Mouse (Mus musculus) C2C12 (cell line): ENCODE data around the gene Ccdc62. TPM values are rescaled to one million over a fixed set of nuclear protein-coding genes. Genes with fewer than 3 reads are reported as not detected.

Source experiments
- H3K27me3 ChIP-seq: one replicate; pipeline ENCODE4 v1.6.1; 2011; ENCODE audit not compliant: control insufficient read depth, insufficient read depth, insufficient read length
- H3K36me3 ChIP-seq: one replicate; pipeline ENCODE4 v1.6.1; 2011; ENCODE audit not compliant: control insufficient read depth, insufficient read depth
- H3K4me3 ChIP-seq: one replicate; pipeline ENCODE4 v1.5.1; 2011; ENCODE audit warnings: mild to moderate bottlenecking, control low read depth; ENCODE audit not compliant: poor library complexity, insufficient read depth, severe bottlenecking
- H3K79me2 ChIP-seq: one replicate; pipeline ENCODE4 v1.6.1; 2011; ENCODE audit not compliant: control insufficient read depth, insufficient read depth
- H3K79me3 ChIP-seq: one replicate; pipeline ENCODE4 v1.6.1; 2011; ENCODE audit warnings: low read depth, control low read depth
- H3ac ChIP-seq: one replicate; pipeline ENCODE3; 2011; ENCODE audit warnings: low read depth; ENCODE audit not compliant: control insufficient read depth, insufficient read length
- CEBPB ChIP-seq: IDR thresholded peaks from one replicate; pipeline ENCODE4 v1.6.1; 2011; ENCODE audit warnings: low read depth, mild to moderate bottlenecking, control low read depth, moderate library complexity
- CTCF ChIP-seq: IDR thresholded peaks from one replicate; pipeline ENCODE4 v1.5.1; 2011; ENCODE audit not compliant: control insufficient read depth, insufficient read depth, insufficient read length
- FOSL1 ChIP-seq: IDR thresholded peaks from one replicate; pipeline ENCODE4 v1.8.0; 2011; ENCODE audit warnings: mild to moderate bottlenecking, low read length; ENCODE audit not compliant: poor library complexity, insufficient read depth, severe bottlenecking
- MAX ChIP-seq: IDR thresholded peaks from one replicate; pipeline ENCODE4 v1.6.1; 2011; ENCODE audit warnings: mild to moderate bottlenecking, control low read depth
- MYOD1 ChIP-seq: IDR thresholded peaks from one replicate; pipeline ENCODE4 v1.6.1; 2011; ENCODE audit warnings: low read depth; ENCODE audit not compliant: control insufficient read depth, insufficient read length
- MYOG ChIP-seq: IDR thresholded peaks from one replicate; pipeline ENCODE4 v1.6.1; 2011; ENCODE audit not compliant: control insufficient read depth, insufficient read length; ENCODE audit errors: extremely low read depth
- USF1 ChIP-seq: IDR thresholded peaks from one replicate; pipeline ENCODE4 v1.6.1; 2011; ENCODE audit warnings: low read depth, mild to moderate bottlenecking, control low read depth, moderate library complexity
- microRNA-seq: library from miRNA; unstranded; fragments of <30 nt; microRNA quantifications from one replicate; pipeline ENCODE4, GENCODE M21; 2019; ENCODE audit warnings: borderline microRNAs expressed
- polyA plus RNA-seq: library from polyadenylated mRNA; unstranded; fragments of >200 nt; fragmentation: generic; extraction: Trizol; gene quantifications from one replicate; pipeline ENCODE4 v1.2.1, GENCODE M21; 2012; ENCODE audit warnings: missing spikeins

The Ccdc62 gene
- polyA plus RNA-seq, 1 experiment = 2.5 TPM

DNA sequence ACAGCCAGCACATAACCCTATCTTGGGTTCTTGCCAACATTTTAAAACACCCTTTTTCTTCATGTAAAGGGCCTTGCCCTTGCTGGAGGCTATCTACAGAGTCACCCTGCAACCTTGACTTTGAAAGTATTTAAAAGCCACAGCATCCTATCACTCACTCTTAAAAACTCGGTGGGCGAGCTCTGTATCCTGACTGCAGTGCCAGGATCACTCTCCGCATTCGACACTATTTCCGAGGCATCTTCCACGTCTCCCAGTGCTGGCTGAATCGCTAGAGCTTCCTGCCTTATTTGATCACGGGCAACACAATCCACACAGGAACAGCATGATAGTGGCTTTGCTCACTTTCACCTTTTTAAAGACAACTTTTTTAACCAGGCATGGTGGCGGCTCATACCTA is 87.5 kb downstream of the Ccdc62 start:
- H3K4me3 ChIP-seq = no peak overlapping the region
- no peak for TF ChIP-seq MYOG
- TF ChIP-seq CTCF = no peak
- TF ChIP-seq CEBPB = no peak
- no peak for TF ChIP-seq USF1
- TF ChIP-seq FOSL1 = no peak
- no peak for TF ChIP-seq MAX
- no peak for TF ChIP-seq MYOD1
- H3K36me3 ChIP-seq = peaks cover 35% of the 10 kb centered on the region
- H3ac ChIP-seq = no peak overlapping the region
- H3K79me3 ChIP-seq = peaks cover 98% of the 10 kb centered on the region
- peaks cover 100% of the 10 kb centered on the region for H3K79me2 ChIP-seq
- H3K27me3 ChIP-seq = no peaks in the 10 kb centered on the region

DNA sequence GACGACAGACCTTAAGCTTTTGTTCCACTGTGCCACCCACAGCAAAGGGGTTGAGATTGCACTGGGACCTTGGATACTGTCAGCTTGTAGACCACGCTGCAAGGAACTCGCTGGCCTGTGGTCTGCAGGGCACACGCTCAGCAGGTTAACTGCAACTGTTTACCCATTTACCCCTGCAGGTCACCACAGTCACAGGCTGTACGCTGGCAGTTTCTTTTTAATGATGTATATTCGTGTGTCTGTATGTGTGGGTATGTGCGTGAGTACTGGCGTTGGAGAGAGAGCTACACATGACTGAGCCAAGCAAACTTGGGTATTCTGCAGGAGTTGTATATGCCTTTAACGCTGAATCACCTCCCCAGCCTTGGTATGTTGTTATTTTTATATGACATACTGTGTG is 88.2 kb downstream of the Ccdc62 start:
- peaks cover 98% of the 10 kb centered on the region for H3K79me3 ChIP-seq
- no peaks in the 10 kb centered on the region for H3K27me3 ChIP-seq
- TF ChIP-seq CEBPB (no peak), MAX (no peak), USF1 (no peak), FOSL1 (no peak), MYOG (no peak), CTCF (no peak), MYOD1 (no peak)
- no peak overlapping the region for H3ac ChIP-seq
- H3K36me3 ChIP-seq = peaks cover 37% of the 10 kb centered on the region
- no peak overlapping the region for H3K4me3 ChIP-seq
- peaks cover 100% of the 10 kb centered on the region for H3K79me2 ChIP-seq

Small RNAs within 50 kb of the gene (microRNA-seq; reads per million reads assigned to microRNA genes)
- gene Mir7032 = 1.3 reads per million, percentile 30 among the genes with 10 or more reads in this experiment

Other genes with a start within 250 kb of the Ccdc62 start
- gene Clip1, start 246.1 kb upstream of the Ccdc62 start, polyA plus RNA-seq = 12.7 TPM
- gene Zcchc8, start 209.6 kb upstream of the Ccdc62 start, polyA plus RNA-seq = 16.7 TPM
- gene Rsrc2, start 181.3 kb upstream of the Ccdc62 start, polyA plus RNA-seq = 16.4 TPM
- gene Kntc1, start 181.0 kb upstream of the Ccdc62 start, polyA plus RNA-seq = 15.1 TPM
- gene Hcar2, start 65.2 kb upstream of the Ccdc62 start, polyA plus RNA-seq = not detected
- 0.02 TPM for gene Hcar1, start 50.7 kb upstream of the Ccdc62 start, polyA plus RNA-seq
- 77.0 TPM for gene Denr, start 23.5 kb upstream of the Ccdc62 start, polyA plus RNA-seq
- not detected for gene Gm43518, start 3.3 kb upstream of the Ccdc62 start, polyA plus RNA-seq
- 24.3 TPM for gene Hip1r, start 42.9 kb downstream of the Ccdc62 start, polyA plus RNA-seq
- gene Vps37b, start 101.6 kb downstream of the Ccdc62 start, polyA plus RNA-seq = 40.7 TPM
- 0.46 TPM for gene Abcb9, start 165.1 kb downstream of the Ccdc62 start, polyA plus RNA-seq
- gene Ogfod2, start 181.6 kb downstream of the Ccdc62 start, polyA plus RNA-seq = 10.7 TPM
- 79.6 TPM for gene Arl6ip4, start 185.4 kb downstream of the Ccdc62 start, polyA plus RNA-seq